Mouse (Mus musculus) lung, postnatal 0 days (tissue): ENCODE results near the gene Mdm2.

Source experiments
- CTCF ChIP-seq: IDR thresholded peaks from 2 replicates; pipeline ENCODE4 v1.5.1; 2016; ENCODE audit warnings: antibody characterized with exemption, mild to moderate bottlenecking
- EP300 ChIP-seq: IDR thresholded peaks from 2 replicates; pipeline ENCODE4 v1.6.1; 2016; ENCODE audit warnings: antibody characterized with exemption, mild to moderate bottlenecking, control low read depth

- TF ChIP-seq CTCF (no peak), EP300 (no peak)
These were observed 48.5 kb upstream of the Mdm2 start for GRCm38 (mm10) chr10:117758749-117759727.
